Mouse (Mus musculus): ENCODE results near the gene C1qc.

GRCm38 (mm10) chr4:136863517-136863916 lies 29.3 kb downstream of the C1qc start:
- TF ChIP-seq CTCF (IDR thresholded peaks at IDR 0.05; ENCODE audit: low read depth) (no peak), EP300 (IDR thresholded peaks at IDR 0.05; ENCODE audit: low read depth) (no peak)
